Mouse (Mus musculus): ENCODE data around the gene AB124611.

GRCm38 (mm10) chr9:21527917-21528324 lies 1.9 kb downstream of the AB124611 start:
- TF ChIP-seq CTCF (IDR thresholded peaks at IDR 0.05; ENCODE audit: low read depth) (no peak), EP300 (IDR thresholded peaks at IDR 0.05; ENCODE audit: low read depth) (no peak)
